9 mouse cellular contexts compared by ENCODE assay signal in the genomic region with DNA sequence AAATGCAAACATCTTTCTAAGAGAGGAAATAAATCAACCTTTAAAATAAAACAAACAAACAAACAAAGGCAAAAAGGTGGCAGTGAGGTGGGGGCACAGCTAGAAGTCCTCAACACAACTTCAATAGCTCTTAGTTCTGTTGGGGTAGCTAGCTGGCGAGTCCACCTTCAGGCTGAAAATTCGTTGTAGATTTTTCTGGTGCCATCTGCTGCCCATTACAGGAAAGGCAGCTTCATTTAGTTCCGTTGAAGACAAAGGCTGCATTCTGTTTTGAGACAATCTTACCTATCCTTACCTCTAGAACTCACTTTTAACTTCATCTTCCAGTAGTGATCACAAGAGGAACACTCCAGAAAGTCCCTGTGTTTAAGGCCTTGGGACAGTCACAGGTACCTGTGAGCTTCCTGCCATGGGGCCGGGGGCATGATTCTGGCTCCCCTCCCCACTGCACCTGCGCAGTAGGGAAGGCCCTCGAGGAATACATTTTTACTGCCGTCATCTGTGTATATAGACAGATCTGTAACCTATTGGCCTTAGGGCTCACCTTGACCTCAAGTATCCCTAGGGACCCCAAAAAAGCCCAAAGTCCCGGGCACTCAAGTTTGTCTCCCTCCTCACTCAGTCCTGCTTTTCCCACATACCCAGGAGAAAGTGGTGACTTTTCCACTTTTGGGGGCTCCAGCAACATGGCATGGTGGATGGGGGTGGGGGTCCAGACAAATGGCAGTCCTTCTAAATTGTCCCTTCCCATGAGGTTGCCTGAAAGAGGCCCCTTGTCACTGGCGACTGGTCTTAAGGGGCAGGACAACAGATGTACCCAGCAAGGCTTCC. TPM values are rescaled to one million over a fixed set of nuclear protein-coding genes. Genes with fewer than 3 reads are reported as not detected.
DNase-seq lines count a peak whose midpoint lies in the region; ATAC-seq and TF ChIP-seq lines count a peak whose summit lies in the region.
"Had no signal": no experiment of that assay in that cellular context is flagged by ENCODE, and none has a peak within 500 bp of the region (broad histone marks: within the 10 kb centered on the region; RNA-seq: fewer than 3 reads in every experiment).

No protein-coding gene starts in this region.

- intact Hi-C loops in gastrocnemius, adult 2 months (cut with DNase I): loop anchor here (10.0 kb wide), 1 partner anchor 405 kb away; no protein-coding TSS in a partner anchor
- intact Hi-C loops in gastrocnemius, postnatal 36 days (cut with DNase I): loop anchor here (2.0 to 10.0 kb wide), 2 partner anchors 127 to 405 kb away; no protein-coding TSS in a partner anchor
- intact Hi-C loops in heart, postnatal 10 days (cut with DNase I): loop anchor here (1.0 to 10.0 kb wide), 2 partner anchors 130 to 405 kb away; no protein-coding TSS in a partner anchor

- no peak overlapping the region for H3K27ac ChIP-seq in gastrocnemius, adult 2 months
- H3K27ac ChIP-seq in MEL (ENCODE audit: control insufficient read depth, low read depth, low read length): no peak overlapping the region
- no peak overlapping the region for H3K27ac ChIP-seq in cortical plate, adult 2 months (ENCODE audit: insufficient read depth, low read length)
- no peak overlapping the region for H3K27ac ChIP-seq in midbrain, embryonic 12.5 days (replicated peaks)

- no peak overlapping the region for H3K9ac ChIP-seq in MEL (ENCODE audit: control insufficient read depth, low read depth, low read length, poor library complexity, severe bottlenecking)
- H3K9ac ChIP-seq in midbrain, embryonic 12.5 days (replicated peaks): 0 out of 2 replicates have a peak overlapping the region, but pooled peaks have one; percentile 6

- 53% methylated on average over 9 of the region's 9 CpGs for WGBS in midbrain, embryonic 12.5 days

- TF ChIP-seq POLR2A in MEL (IDR thresholded peaks at IDR 0.05; ENCODE audit: control insufficient read depth in 1 of 2, insufficient read depth in 1 of 2, low read depth in 1 of 2, low read length in 2 of 2, poor library complexity in 1 of 2): no peak
- TF ChIP-seq POLR2A in cortical plate, adult 2 months (IDR thresholded peaks at IDR 0.05; ENCODE audit: extremely low read depth, insufficient read depth, low read length): no peak

- peak; percentile 76 for TF ChIP-seq CTCF in gastrocnemius, adult 2 months (IDR thresholded peaks at IDR 0.05)
- peak; percentile 49 to 94 (median 54) for TF ChIP-seq CTCF in MEL (IDR thresholded peaks at IDR 0.05 in 2 of 3, conservative IDR thresholded peaks at IDR 0.05 in 1 of 3; ENCODE audit: control insufficient read depth in 1 of 3, insufficient read depth in 1 of 3, low read depth in 2 of 3, low read length in 3 of 3, poor library complexity in 1 of 3, severe bottlenecking in 1 of 3)
- peak; percentile 75 for TF ChIP-seq CTCF in cortical plate, adult 2 months (IDR thresholded peaks at IDR 0.05; ENCODE audit: extremely low read depth, insufficient read depth, low read length)

- DNase-seq in gastrocnemius, adult 2 months: peak; percentile 37
- no peak for DNase-seq in gastrocnemius, postnatal 36 days
- peak; percentile 67 for DNase-seq in MEL (ENCODE audit: low read depth, low spot score)
- DNase-seq in heart, postnatal 10 days: peak; percentile 68 to 76
- DNase-seq in layer of hippocampus, adult 9-11 months: peak; percentile 35
- DNase-seq in splenic B cell, adult 2 months (ENCODE audit: low read depth, low spot score): peak; percentile 67

- H3K4me2 ChIP-seq in midbrain, embryonic 12.5 days (replicated peaks): no peak overlapping the region

- H3K4me1 ChIP-seq in MEL (ENCODE audit: control insufficient read depth in 1 of 2, insufficient read depth in 2 of 2, low read length in 2 of 2): peaks cover 0 to 3% of the 10 kb centered on the region in 2 experiments; a peak in 1 of 4 replicates
- H3K4me1 ChIP-seq in cortical plate, adult 2 months (ENCODE audit: control insufficient read depth, insufficient read depth, low read length): no peaks in the 10 kb centered on the region
- peaks cover 12% of the 10 kb centered on the region; the same call in 1 of the 2 replicates for H3K4me1 ChIP-seq in midbrain, embryonic 12.5 days

- no peaks in the 10 kb centered on the region for H3K9me3 ChIP-seq in MEL (replicated peaks; ENCODE audit: insufficient read depth, low read length)
- no peaks in the 10 kb centered on the region for H3K9me3 ChIP-seq in midbrain, embryonic 12.5 days

- no peaks in the 10 kb centered on the region for H3K79me2 ChIP-seq in MEL (ENCODE audit: control insufficient read depth, insufficient read depth, low read length, poor library complexity)

- no peaks in the 10 kb centered on the region for H3K27me3 ChIP-seq in MEL (ENCODE audit: control insufficient read depth in 1 of 2, insufficient read depth in 2 of 2, low read length in 2 of 2)
- H3K27me3 ChIP-seq in midbrain, embryonic 12.5 days: peaks cover 46% of the 10 kb centered on the region
- H3K27me3 ChIP-seq in splenic B cell, adult 2 months (ENCODE audit: control insufficient read depth, insufficient read depth, low read length, poor library complexity, severe bottlenecking): no peaks in the 10 kb centered on the region

- no peaks in the 10 kb centered on the region for H3K36me3 ChIP-seq in MEL (ENCODE audit: control insufficient read depth in 1 of 2, insufficient read depth in 2 of 2, low read length in 2 of 2)
- H3K36me3 ChIP-seq in midbrain, embryonic 12.5 days: no peaks in the 10 kb centered on the region
- no peaks in the 10 kb centered on the region for H3K36me3 ChIP-seq in splenic B cell, adult 2 months (ENCODE audit: control insufficient read depth, insufficient read depth, low read length, poor library complexity, severe bottlenecking)

- TF ChIP-seq EP300 in MEL (IDR thresholded peaks at IDR 0.05; ENCODE audit: low read depth in 1 of 2, low read length in 2 of 2): no peak

- TF ChIP-seq RAD21 in MEL (IDR thresholded peaks at IDR 0.05; ENCODE audit: low read depth, low read length): peak; percentile 88

- H3K4me3 ChIP-seq in gastrocnemius, adult 2 months: no peak overlapping the region
- no peak overlapping the region for H3K4me3 ChIP-seq in MEL (ENCODE audit: control insufficient read depth in 1 of 2, insufficient read depth in 1 of 2, low read depth in 2 of 2, low read length in 2 of 2)
- no peak overlapping the region for H3K4me3 ChIP-seq in cortical plate, adult 2 months (ENCODE audit: insufficient read depth, low read length)
- no peak overlapping the region for H3K4me3 ChIP-seq in midbrain, embryonic 12.5 days

- ATAC-seq in midbrain, embryonic 12.5 days (ENCODE audit: low FRiP score, low read depth): no peak

TF ChIP-seq in MEL, 35 proteins besides CTCF, POLR2A, EP300 and RAD21:
- TF ChIP-seq USF2 (IDR thresholded peaks at IDR 0.05; ENCODE audit: borderline replicate concordance in 1 of 2, insufficient read depth in 1 of 2, low read depth in 1 of 2, low read length in 2 of 2) (no peak), SMC3 (IDR thresholded peaks at IDR 0.05; ENCODE audit: low read depth, low read length) (peak; percentile 98), ZC3H11A (IDR thresholded peaks at IDR 0.05; ENCODE audit: low read depth, low read length) (peak; percentile 97), ELF1 (IDR thresholded peaks at IDR 0.05; ENCODE audit: low read depth, low read length) (0 out of 2 replicates have a peak, but pooled peaks have one; percentile 16), TCF12 (IDR thresholded peaks at IDR 0.05; ENCODE audit: low read depth, low read length) (0 out of 2 replicates have a peak, but pooled peaks have one; percentile 5), E2F4 (IDR thresholded peaks at IDR 0.05; ENCODE audit: borderline replicate concordance, low read depth, low read length) (no peak)

RNA-seq across cellular contexts. Expression of a gene that starts 0.7 kb away (rescaled TPM):
- total RNA-seq in gastrocnemius, adult 2 months (2021): under 1 TPM; 0.08 to 0.15 TPM
- total RNA-seq in gastrocnemius, postnatal 36 days (2021): under 1 TPM; 0.39 to 0.84 TPM
- not detected in 2 replicates for total RNA-seq in MEL (2012; rRNA removed)
- polyA plus RNA-seq in MEL (2012; ENCODE audit: insufficient read depth in 1 of 2, insufficient read length in 2 of 2, low read depth in 1 of 2, low replicate concordance in 2 of 2, missing spikeins in 1 of 2): under 1 TPM in 1 of 2 experiments, not detected in 1; 0.06 TPM
- polyA plus RNA-seq in cortical plate, adult 2 months (2012; rRNA removed): 0.40 and 0.46 TPM in 2 replicates
- total RNA-seq in heart, postnatal 10 days (2021): 10 to 100 TPM; 16.1 to 26.7 TPM
- polyA plus RNA-seq in midbrain, embryonic 12.5 days (2016; fragmentation: Nextera tagmentation; extraction: Ambion mirVana): 7.4 and 8.1 TPM in 2 replicates
- total RNA-seq: hematopoietic stem cell, adult 5-6 weeks had no signal

RNA-seq across cellular contexts. Expression of a gene that starts 40.2 kb away (rescaled TPM):
- under 1 TPM in 1 of 2 experiments, not detected in 1; 0.11 TPM for total RNA-seq in gastrocnemius, adult 2 months (2021)
- total RNA-seq in gastrocnemius, postnatal 36 days (2021): under 1 TPM; 0.15 to 0.39 TPM
- total RNA-seq in MEL (2012; rRNA removed): not detected in 2 replicates
- not detected for polyA plus RNA-seq in MEL (2012; ENCODE audit: insufficient read depth in 1 of 2, insufficient read length in 2 of 2, low read depth in 1 of 2, low replicate concordance in 2 of 2, missing spikeins in 1 of 2)
- polyA plus RNA-seq in cortical plate, adult 2 months (2012; rRNA removed): not detected in 2 replicates
- 1 to 10 TPM; 1.4 to 6.6 TPM for total RNA-seq in heart, postnatal 10 days (2021)
- polyA plus RNA-seq in midbrain, embryonic 12.5 days (2016; fragmentation: Nextera tagmentation; extraction: Ambion mirVana): not detected in 2 replicates
- total RNA-seq: hematopoietic stem cell, adult 5-6 weeks had no signal

RNA-seq across cellular contexts. Expression of a gene that starts 40.3 kb away (rescaled TPM):
- 10 to 100 TPM; 79.9 to 89.5 TPM for total RNA-seq in gastrocnemius, adult 2 months (2021)
- 10 to 100 TPM; 69.7 to 94.8 TPM for total RNA-seq in gastrocnemius, postnatal 36 days (2021)
- 17.1 and 18.3 TPM in 2 replicates for total RNA-seq in MEL (2012; rRNA removed)
- polyA plus RNA-seq in MEL (2012; ENCODE audit: insufficient read depth in 1 of 2, insufficient read length in 2 of 2, low read depth in 1 of 2, low replicate concordance in 2 of 2, missing spikeins in 1 of 2): 10 to 100 TPM in 1 of 2 experiments, not detected in 1; 24.0 TPM
- polyA plus RNA-seq in cortical plate, adult 2 months (2012; rRNA removed): 704 and 765 TPM in 2 replicates
- 100 to 1,000 TPM in 1 of 2 experiments, 10 to 100 TPM in 1; 83.6 to 102 TPM for total RNA-seq in heart, postnatal 10 days (2021)
- 58.9 and 60.1 TPM in 2 replicates for polyA plus RNA-seq in midbrain, embryonic 12.5 days (2016; fragmentation: Nextera tagmentation; extraction: Ambion mirVana)

Comparison
In these comparisons a context has a peak if more than half of its experiments do, and no peak if none do; other contexts are left out.
1. DNase-seq: peak in gastrocnemius, adult 2 months (single experiment), MEL (single experiment), heart, postnatal 10 days (2 of 2), layer of hippocampus, adult 9-11 months (single experiment) and splenic B cell, adult 2 months (single experiment); none in gastrocnemius, postnatal 36 days (0 of 2).
2. RNA of a gene that starts 0.7 kb away (total RNA-seq): 16.1 to 26.7 TPM in heart, postnatal 10 days; 0.39 to 0.84 TPM in gastrocnemius, postnatal 36 days, 0.08 to 0.15 TPM in gastrocnemius, adult 2 months and not detected in MEL; every median in the first group is over 4 times any median in the second.
3. Peak in every context shown above with its lines, with median percentiles within 50 percentile points of each other: CTCF ChIP-seq.